Mouse (Mus musculus) adrenal gland, adult (tissue): ENCODE measurements around the gene Samd13.

ENCODE experiments used
- DNase-seq, 2 experiments: peaks; one replicate each; pipeline ENCODE4 v3.0.0; 2022 to 2023; ENCODE audit warnings: low spot score in 1 of 2; ENCODE audit not compliant: inconsistent age in 2 of 2

Samd13 gene

DNA sequence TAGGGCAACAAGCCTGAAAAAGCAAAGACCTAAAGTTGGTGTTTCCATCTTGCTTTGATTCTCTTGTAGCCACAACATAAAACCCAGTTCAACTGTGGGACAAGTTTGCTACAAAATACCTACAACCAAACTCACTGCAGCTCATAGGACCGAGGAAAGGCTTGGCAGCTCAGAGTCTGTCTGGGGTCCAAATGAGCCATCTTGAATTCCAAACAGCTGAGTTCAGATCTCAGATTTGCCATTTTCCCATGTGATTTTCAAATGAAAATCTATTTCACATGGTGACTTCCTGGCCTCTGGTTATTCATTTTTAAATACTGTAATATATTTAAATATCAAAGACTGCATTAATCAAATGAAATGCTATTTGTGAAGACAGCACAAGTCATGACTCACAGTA is 10.3 kb downstream of the Samd13 start:
- DNase-seq, result no peak

DNA sequence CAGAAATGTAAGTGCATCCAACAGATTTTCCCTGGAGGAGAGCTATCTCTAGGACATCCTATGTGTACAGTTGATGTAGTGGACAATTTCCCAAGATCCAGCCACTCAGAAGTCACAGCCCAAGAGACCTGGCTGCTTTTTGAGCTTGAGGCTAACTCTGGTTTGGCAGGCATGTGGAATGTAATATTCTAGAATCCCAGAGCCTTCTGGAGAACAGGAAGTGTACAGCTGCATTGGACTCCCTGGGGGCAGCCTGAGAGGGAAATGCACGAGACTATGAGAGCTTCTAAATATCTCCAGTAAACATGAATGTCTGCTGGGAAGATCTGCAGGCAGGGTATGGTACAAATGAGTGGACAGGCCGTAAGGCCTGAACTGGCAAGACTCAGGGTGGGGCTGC is 14.3 kb downstream of the Samd13 start:
- no peak for DNase-seq

DNA sequence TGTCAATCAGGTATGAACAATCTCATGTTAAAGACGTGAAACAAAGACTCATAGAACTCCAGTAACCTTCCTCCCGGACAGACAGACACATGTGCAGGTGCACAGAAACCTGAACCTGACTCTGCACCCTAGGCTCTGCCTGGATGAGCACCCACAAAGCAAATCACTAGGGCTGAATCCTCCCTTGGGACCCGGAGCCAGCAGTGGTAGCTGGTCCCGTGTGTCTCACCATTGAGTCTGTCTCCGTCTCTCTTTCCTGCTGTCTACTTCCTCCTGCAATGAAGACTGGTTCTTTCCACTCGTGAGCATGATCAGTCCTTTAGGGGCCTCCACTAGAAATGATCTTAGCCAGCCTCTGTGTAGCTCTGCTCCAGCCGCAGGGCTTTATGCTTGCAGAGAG is 23.5 kb downstream of the Samd13 start:
- no peak for DNase-seq

DNA sequence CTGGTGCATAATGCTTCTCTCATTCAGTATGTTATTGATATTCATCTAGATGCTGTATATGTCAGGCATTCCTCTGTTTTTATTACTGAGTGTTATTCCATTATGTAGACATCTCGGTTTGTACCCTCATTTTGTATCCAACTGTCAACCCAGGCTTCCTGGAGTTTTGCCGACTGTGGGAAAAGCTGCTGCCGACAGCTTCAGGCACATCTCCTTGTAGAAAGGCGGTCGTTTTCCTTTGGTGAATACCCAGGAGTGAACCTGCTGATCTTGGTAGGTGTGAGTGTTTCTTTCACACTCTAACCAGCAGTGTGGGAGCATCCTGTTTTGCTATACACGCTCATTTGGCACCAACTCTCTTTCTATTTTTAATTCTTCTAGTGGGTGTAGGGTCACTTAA is 24.4 kb downstream of the Samd13 start:
- no peak for DNase-seq

DNA sequence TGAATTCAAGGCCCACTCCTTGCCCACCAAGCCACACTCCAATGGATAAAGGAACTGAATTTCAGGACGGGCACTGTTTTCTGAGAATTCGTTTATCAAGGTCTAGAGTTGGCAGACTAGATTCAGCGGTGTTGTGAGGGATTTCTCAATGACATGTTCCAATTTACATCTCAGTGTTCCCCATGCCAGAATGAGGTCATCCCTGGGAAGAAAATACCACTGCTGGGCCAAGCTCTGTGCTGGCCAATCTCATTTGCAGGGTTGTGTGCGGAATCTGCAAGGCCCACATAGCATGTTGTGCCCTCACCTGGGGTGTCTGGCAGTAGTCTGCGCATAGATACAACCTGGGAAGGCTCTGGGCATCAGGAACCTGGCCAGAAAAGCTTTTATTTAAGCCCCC is 26.1 kb downstream of the Samd13 start:
- peak; percentile 42 to 76 for DNase-seq

DNA sequence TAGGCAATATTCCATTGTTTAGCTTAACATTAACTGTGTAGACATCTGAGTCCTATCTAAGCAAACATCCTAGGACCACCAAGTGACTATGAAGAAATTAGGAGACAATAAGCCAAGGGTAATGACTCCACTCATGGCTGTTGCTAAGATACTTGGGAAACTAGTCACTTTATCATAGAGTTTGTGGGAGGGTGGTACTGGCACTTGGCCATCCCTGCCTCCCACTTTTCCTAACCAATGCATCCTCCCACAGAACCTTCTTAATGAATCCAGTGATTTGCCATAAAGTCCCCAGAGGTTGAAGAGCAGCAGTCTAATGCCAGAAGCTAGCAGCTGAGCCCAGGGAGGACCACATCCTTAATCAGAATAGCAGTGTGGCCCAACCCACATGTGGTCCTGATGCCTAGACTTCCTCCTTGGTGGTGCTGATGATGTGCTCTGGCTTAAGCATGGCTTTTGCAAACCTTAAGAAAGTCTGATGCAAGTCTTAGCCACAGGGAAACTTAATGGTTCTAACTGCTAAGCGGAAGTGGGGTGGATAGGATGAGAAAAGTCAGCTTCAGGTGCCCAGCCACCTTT is 27.2 kb downstream of the Samd13 start:
- no peak for DNase-seq

DNA sequence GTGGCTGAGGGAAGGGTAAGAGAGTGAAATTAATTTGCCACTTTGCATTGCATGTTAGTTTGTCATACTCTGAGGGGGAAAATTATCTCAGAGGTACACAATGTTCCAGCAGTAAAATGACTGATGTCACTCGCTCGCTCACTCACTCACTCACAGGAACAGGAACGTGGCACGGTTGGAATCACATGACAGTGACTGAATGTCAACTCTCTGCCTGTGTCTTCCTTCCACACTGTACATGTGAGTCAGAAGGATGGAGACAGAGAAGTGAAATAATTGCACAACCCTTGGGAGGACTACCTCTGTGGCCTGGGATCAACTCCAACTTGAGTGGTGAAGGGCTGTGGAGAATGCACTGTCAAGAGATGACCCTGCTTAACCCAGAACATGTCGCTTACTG is 28.0 kb downstream of the Samd13 start:
- peak; percentile 82 to 86 for DNase-seq

DNA sequence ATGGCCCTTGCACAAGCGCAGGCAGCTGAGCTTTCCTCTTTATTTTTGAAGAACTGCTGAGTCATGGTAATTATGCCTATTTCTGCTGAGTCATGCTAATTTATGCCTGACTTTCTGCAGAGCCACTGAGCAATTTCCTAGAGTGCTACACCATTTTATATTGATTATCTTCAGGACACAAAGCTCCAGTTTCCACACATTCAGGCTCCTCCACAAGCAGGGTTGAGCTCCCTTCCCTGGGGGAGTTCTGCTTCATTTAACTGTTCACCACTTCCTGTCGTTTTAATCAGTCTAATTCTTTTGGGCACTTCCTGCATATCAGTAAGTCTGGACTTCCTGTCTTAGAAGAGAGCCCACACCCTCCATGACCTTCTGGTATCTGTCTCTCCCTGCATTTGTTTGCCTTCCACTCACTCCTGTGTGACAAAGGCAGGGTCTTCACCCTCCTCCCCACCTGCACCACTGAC is 30.2 kb downstream of the Samd13 start:
- peak in 1 of 2 experiments; percentile 68 for DNase-seq

DNA sequence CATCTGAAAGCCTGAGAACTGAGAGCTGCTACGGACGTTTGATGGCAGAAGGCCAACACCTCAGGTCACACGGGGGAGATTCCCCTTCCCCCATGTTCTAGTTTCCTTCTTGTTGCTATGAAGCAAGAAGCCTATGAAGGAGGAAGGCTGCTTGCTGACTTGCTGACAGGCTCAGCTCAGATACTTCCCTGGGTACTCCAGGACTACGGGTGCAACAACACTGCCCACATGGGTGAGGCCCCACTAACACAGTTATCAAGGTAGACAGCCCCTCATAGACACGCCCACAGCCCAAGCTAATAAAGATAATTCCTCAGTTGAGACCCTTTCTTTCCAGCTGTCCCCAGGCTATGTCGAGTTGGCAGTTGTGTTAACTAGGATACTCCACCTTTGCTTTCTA is 31.7 kb downstream of the Samd13 start:
- peak in 1 of 2 experiments; percentile 35 for DNase-seq

DNA sequence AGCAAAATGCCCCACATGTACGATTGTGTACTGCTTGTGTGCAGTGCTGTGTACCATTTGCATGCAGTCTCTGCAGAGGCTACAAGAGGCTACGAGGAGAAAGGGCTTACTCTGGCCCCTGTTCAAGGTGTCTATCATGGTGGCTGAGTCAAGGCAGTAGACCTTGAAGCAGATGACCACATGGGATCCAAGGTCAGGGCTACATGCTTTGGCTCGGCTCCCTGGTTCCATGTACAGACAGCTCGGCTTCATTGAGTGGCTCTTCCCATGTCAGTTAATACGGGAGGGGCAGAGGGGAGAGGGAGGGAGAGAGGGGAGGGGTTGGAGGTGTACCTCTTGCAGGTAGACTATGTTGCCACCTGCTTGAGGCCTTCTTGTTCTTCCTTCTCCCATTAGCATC is 33.0 kb downstream of the Samd13 start:
- DNase-seq, result peak; percentile 71 to 86

DNA sequence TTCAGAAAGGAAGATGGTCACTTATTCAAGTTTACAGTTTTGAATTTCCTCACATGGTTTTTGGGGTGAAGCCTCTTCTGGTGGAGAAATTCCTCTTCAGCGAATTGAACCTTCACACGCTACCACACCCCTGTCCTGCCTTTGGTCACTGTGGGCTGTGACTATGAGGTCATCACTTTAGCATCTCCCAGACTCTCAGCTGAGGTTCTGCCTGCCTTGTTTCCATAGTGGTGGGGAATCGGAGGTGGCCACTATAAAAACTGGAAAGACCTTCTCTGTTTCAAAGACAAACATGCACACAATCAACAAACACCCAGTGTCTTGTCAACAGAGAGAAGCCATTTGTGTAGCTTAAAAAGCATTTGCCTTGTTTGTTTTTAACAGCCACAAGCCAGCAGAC is 34.2 kb downstream of the Samd13 start, which contains the start of gene 4930503B20Rik:
Gene 4930503B20Rik, minus strand, starts transcription at position 101 of the 400 bp plus-strand sequence.
- DNase-seq, result no peak

DNA sequence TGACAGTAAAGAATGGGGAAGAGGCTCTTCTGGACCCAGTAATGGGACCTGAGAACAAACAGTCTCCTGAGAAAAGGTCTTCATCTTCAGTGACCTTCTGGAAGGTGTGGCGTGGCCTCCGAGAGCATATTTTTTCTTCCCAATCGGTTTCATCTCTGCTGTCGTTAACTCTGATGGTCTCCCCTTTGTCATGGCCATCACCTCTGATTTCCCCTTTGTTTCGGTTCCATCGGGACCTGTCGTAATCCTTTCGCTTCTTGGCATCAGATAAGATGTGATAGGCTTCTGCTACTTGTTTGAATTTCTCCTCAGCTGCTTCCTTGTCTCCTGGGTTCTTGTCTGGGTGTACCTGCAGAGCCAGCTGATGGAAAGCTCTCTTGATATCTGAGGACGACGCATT is 34.7 kb downstream of the Samd13 start:
- no peak for DNase-seq

DNA sequence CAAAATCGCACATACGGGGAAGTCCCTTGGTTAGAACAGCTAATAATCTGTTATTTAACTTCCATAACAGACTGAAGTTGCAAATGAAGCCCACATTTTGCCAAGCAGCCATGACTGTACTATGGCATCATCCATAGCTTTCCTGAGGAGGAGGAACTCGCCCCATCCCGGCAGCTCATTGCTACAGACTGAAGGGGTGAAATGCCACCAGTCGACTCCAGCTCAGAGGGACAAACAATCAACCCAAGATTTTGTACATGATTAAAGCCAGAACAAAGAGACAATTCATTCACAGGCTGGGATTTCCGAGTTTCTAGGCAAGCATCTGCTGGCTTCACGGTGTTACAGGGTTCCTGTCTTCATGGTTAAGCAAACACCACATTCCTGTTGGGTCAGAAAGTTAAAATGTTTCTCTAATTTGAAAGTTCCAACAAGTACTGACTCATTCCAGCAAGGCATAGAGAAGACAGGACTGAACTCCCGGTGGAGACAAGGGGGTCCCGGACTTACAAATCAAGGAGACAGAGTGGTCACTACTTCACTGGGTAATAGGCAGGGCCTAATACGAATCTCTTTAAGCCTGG is 36.0 kb downstream of the Samd13 start:
- no peak for DNase-seq

DNA sequence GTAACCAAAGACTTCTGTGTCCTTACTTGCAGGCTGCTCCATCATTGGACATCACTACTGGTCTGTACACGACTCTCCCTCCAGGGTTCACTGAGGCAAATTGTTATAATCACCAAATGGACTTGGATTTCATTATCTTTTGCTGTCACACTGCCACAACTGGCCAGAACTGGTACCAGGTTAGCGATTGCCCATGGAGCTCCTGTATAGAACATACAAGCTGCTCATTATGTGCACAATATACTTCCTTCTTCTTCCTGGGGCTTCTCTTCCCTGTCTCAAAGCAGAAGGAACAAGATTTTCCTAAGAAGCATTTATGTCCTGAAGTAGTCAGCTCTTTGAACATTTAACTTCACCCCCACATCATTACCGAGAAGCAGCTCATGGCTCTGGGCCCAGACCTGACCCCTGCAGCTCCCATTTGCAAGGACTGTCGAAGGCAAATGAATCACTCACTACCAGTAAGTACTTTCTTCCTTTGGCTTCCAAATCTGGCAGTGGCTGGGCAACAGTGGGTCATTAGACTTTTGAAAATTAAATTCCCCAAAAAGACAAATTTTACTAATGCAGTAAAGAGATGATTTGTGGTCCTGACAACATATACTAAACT is 43.5 kb downstream of the Samd13 start:
- DNase-seq, result peak; percentile 63 to 77

DNA sequence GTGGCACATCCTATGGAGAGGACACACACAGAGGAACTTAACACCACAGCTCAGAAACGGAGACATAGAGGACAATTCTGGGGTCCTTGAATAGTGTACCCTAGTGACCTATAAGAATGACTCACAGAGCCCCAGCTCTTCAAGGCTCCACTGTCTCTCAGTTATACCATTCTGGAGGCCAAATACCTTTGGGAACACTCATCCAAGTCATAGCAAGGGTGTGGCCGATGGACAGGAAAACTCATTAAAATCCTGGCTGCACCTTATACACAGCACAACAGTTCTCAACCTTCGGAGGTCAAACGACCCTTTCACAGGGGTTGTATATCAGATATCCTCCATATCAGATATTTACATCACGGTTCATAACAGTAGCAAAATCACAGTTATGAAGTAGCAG is 52.9 kb downstream of the Samd13 start:
- DNase-seq, result peak in 1 of 2 experiments; percentile 40

DNA sequence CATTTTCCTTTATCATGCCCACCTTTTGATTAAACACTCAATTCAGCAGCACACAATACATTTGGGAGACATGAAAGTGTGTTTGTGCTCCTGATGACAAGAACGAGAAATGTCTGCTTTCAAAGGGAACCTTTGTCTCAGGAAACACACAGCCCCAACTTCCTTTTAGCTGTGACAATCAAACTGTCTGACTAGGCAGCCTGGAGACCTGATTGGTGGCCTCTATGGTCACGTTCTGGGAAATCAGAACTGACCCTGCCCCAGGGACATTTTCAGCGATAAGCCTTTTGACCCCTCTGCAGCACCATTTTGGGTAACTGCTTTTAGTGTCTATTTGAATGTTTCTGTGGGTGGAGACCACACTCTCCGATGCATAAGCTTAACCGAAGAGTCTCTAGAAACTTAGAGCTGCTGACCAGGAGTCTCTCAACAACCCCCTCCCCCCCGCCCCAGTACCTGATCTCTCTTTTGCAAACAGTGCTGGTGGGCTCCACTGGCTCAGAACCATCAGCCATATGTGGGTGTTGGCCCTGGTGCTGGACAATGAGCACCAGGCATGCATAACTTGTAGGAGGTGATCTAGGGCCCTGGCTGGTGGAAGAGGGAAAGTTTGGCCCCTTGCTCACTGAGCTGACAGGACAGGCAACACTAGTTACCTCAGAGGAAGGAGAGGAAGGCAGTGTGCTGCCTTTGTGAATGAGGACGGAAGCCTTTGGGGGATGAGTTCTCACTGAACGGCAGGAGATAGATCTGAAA is 57.0 kb downstream of the Samd13 start:
- DNase-seq, result no peak

DNA sequence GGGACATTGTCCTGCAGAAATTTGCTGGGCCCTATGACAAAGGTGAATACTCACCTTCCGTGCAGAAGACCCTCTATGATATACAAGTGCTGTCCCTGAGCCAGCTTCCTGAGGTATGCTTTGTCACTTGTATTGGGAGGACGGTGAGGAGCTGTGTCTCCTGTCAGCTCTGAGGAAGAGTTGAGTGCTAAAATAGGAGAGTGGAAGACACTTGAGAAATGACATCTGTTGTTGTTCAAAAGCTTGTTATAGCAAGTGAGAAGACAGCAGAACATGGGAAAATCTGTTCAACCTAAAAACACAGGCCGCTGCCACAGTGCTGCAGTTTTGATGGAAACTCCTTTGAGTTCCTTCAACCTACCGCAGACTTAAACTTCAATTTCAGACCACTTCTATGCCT is 59.6 kb downstream of the Samd13 start:
- no peak for DNase-seq

DNA sequence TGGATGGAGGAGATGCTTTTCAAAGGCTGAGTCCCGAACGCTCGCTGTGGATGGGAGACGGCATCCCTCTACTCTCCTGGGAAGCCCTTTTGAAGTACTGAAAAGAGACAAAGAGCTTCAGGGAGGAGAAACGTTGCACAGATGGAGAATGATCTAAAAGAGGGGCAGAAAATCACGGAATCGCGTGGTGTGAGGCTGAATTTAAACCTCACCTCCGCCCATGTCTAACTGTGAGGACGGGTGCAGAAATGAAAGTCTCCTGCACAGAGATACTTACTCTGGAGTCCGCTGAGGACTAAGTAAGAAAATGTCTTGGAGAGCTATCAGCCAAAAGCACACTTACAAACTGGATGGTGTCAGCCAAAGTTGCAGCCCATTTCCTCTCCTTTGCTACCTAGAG is 63.4 kb downstream of the Samd13 start:
- DNase-seq, result no peak

DNA sequence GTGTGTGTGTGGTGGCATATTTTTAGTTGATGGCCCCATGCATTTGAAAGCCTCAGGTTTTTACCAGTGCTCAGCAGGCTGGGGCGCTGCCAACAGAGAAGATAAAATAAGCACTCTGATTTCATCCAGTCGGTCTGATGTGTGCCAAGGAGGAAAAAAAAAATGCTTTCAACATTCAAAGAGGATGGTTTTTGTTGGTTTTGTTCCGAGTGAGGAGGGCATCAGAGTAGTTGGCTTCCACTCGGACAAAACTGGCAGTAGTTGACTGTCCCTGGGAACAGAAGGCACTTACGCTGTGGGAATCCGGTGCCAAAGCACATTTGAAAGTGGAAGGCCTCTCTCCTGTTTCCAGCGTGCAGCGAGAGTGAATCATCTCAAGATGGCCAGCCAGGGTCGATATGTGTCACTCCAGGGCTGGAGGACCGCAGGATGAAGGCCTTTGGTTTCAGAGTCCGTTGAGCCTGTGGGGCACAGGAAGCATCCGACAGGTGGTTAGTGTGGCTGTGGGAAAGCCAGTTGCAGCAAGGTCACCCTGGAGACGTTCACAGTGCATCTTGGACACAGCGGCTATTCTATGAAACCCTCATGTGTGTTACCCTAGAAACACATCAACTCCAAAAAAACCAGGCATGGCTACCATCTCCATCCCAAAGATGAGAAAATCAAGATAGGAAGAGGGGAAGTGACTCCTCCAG is 64.7 kb downstream of the Samd13 start:
- DNase-seq, result peak; percentile 83 to 90

DNA sequence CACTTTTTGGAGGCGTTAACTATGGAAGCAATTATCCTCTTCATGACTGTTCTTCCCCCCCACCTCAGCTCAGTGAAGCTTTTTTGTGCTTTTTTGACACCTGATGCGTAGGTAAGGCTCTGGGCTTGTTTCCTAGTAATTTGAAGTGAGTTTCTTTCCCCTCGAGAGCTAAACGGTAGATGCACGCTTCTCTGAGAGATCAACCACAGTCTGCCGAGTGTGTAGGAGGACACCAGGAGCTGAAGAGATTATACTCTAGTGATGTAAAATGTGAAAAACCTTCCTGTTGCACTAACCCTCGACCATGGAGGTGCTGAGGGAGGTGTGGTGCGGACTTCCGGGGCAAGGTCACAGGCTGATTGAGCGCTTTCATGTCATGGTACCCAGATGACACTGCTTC is 65.3 kb downstream of the Samd13 start:
- no peak for DNase-seq

DNA sequence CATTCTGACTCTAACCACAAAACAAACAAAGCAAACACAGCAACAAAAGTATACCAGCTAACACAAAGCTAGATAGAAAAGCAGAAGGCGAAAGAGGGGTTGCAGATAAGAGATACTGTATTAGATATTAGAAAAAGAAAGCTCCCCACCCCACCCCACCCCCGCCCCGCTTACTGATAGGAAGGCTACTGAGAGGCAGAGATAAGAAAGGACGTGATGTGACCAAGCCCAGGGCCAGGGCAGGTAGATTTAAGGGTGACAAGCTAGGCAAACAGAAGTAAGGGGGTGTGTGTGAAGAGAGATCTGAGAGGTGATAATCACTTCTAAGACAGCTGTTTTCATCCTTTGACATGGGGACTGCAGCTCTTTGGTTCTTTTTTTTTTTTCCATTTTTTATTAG is 67.0 kb downstream of the Samd13 start:
- DNase-seq, result no peak
